Mouse (Mus musculus) ES-Bruce4 (cell line): Measurements from ENCODE around the gene Prss35.

ENCODE experiments used
- CTCF ChIP-seq: IDR thresholded peaks from one replicate; pipeline ENCODE4 v1.8.1; 2011; ENCODE audit warnings: low read depth, low read length
- EP300 ChIP-seq: IDR thresholded peaks from 2 replicates; pipeline ENCODE4 v1.6.1; 2011; ENCODE audit warnings: low read depth, low read length; ENCODE audit not compliant: insufficient read depth
- POLR2A ChIP-seq: IDR thresholded peaks from one replicate; pipeline ENCODE4 v1.8.1; 2011; ENCODE audit warnings: low read length; ENCODE audit not compliant: insufficient read depth

GRCm38 (mm10) chr9:86799099-86799498 lies 55.6 kb downstream of the Prss35 start:
- TF ChIP-seq CTCF (no peak), POLR2A (no peak), EP300 (no peak)
